Mouse (Mus musculus) hindbrain, embryonic 14.5 days (tissue): ENCODE measurements around the gene Unkl. TPM values are rescaled to one million over a fixed set of nuclear protein-coding genes. Genes with fewer than 3 reads are reported as not detected.
A peak's percentile ranks its signal among the peaks of the same experiment; 100 is the strongest.
"Not testable (repeated sequence)": the region's sequence is repeated elsewhere in the genome, so short reads cannot be mapped to it uniquely, and the experiment has no call there.

ENCODE experiments used
- ATAC-seq: fragments of 200-750 bp; cut with Nextera tagmentation; 2 replicates; pipeline ENCODE4 v1.8.0; 2017; ENCODE audit warnings: moderate number of reproducible peaks, mild to moderate bottlenecking, moderate TSS enrichment, moderate library complexity; ENCODE audit not compliant: low FRiP score
- DNase-seq: peaks from one replicate; pipeline ENCODE4 v3.0.0-alpha.2; 2015; ENCODE audit warnings: low spot score
- H3K27ac ChIP-seq: fragments of 300-500 bp; sonication (generic); 2 replicates; pipeline ENCODE4 v1.5.1; 2014; ENCODE audit warnings: mild to moderate bottlenecking, moderate library complexity
- H3K27me3 ChIP-seq: fragments of 300-500 bp; sonication (generic); 2 replicates; pipeline ENCODE4 v1.6.1; 2014; ENCODE audit warnings: mild to moderate bottlenecking, low read length, mixed read lengths; ENCODE audit not compliant: control insufficient read depth, insufficient read depth
- H3K36me3 ChIP-seq: fragments of 300-500 bp; sonication (generic); replicated peaks from 2 replicates; pipeline ENCODE4 v1.6.1; 2014; ENCODE audit not compliant: control insufficient read depth, insufficient read depth
- H3K4me1 ChIP-seq: fragments of 300-500 bp; sonication (generic); replicated peaks from 2 replicates; pipeline ENCODE4 v1.6.1; 2014; ENCODE audit warnings: antibody characterized with exemption, low read length, mixed read lengths; ENCODE audit not compliant: control insufficient read depth, insufficient read depth
- H3K4me2 ChIP-seq: fragments of 300-500 bp; sonication (generic); replicated peaks from 2 replicates; pipeline ENCODE4 v1.6.1; 2014; ENCODE audit warnings: mild to moderate bottlenecking, moderate library complexity
- H3K4me3 ChIP-seq: fragments of 300-500 bp; sonication (generic); replicated peaks from 2 replicates; pipeline ENCODE4 v1.5.1; 2014; ENCODE audit warnings: mild to moderate bottlenecking, low read length
- H3K9ac ChIP-seq: fragments of 300-500 bp; sonication (generic); 2 replicates; pipeline ENCODE4 v1.6.1; 2014
- H3K9me3 ChIP-seq: fragments of 300-500 bp; sonication (generic); 2 replicates; pipeline ENCODE4 v1.6.1; 2016; ENCODE audit warnings: low read length; ENCODE audit not compliant: control insufficient read depth
- WGBS: fragments of 180-500 bp; shearing (Covaris S2); extraction: QIAGEN DNeasy Blood & Tissue Kit; methylation state at CpG from one replicate; pipeline ENCODE4 v1.1.7; 2014; 5-methylcytosine and 5-hydroxymethylcytosine counted together
- polyA plus RNA-seq: library from polyadenylated mRNA; unstranded; fragments of >200 nt; fragmentation: Nextera tagmentation; extraction: Ambion mirVana; gene quantifications from 2 replicates; pipeline ENCODE4 v1.2.1, GENCODE M21; 2014

Unkl gene
- polyA plus RNA-seq, 1 experiment from 2014 or later: 9.9 TPM

- H3K4me1 ChIP-seq: 0 out of 2 replicates have a peak, but pooled peaks cover 7% of the 10 kb centered on the region
- no peak overlapping the region for H3K9ac ChIP-seq
- no peak overlapping the region for H3K27ac ChIP-seq
- no peaks in the 10 kb centered on the region for H3K27me3 ChIP-seq
- no peak for DNase-seq
- ATAC-seq: no peak
- peaks cover 28% of the 10 kb centered on the region for H3K36me3 ChIP-seq
- 90% methylated on average over 4 of the region's 4 CpGs for WGBS
- no peak overlapping the region for H3K4me3 ChIP-seq
- no peaks in the 10 kb centered on the region for H3K9me3 ChIP-seq
- H3K4me2 ChIP-seq: no peak overlapping the region
Observed at GRCm38 (mm10) chr17:25225659-25226058, 37.5 kb downstream of the Unkl start.

- 94% methylated on average over 5 of the region's 5 CpGs for WGBS
Observed at GRCm38 (mm10) chr17:25227991-25228390, 39.8 kb downstream of the Unkl start.

GRCm38 (mm10) chr17:25230014-25230655 lies 41.9 kb downstream of the Unkl start:
- WGBS: 82% methylated on average over 13 of the region's 17 CpGs
- not testable (repeated sequence) for DNase-seq, H3K4me2 ChIP-seq, H3K4me3 ChIP-seq, H3K9ac ChIP-seq, H3K4me1 ChIP-seq, H3K27me3 ChIP-seq, H3K27ac ChIP-seq, H3K9me3 ChIP-seq
- peak; percentile 56; the same call in 1 of the 2 replicates for ATAC-seq
- peaks cover 46% of the 10 kb centered on the region for H3K36me3 ChIP-seq

More at GRCm38 (mm10) chr17:25227991-25228390, 39.8 kb downstream of the Unkl start:
- H3K9me3 ChIP-seq: no peaks in the 10 kb centered on the region
- DNase-seq (no peak), ATAC-seq (no peak)
- H3K36me3 ChIP-seq: peaks cover 37% of the 10 kb centered on the region
- H3K4me1 ChIP-seq: no peaks in the 10 kb centered on the region
- no peak overlapping the region for H3K9ac ChIP-seq
- no peak overlapping the region for H3K4me2 ChIP-seq
- no peak overlapping the region for H3K4me3 ChIP-seq
- no peak overlapping the region for H3K27ac ChIP-seq
- no peaks in the 10 kb centered on the region for H3K27me3 ChIP-seq

GRCm38 (mm10) chr17:25230700-25231099 lies 42.5 kb downstream of the Unkl start:
- no peaks in the 10 kb centered on the region for H3K4me1 ChIP-seq
- no peak overlapping the region for H3K27ac ChIP-seq
- ATAC-seq (no peak), DNase-seq (no peak)
- H3K9ac ChIP-seq: no peak overlapping the region
- H3K4me2 ChIP-seq: no peak overlapping the region
- H3K4me3 ChIP-seq: no peak overlapping the region
- peaks cover 50% of the 10 kb centered on the region for H3K36me3 ChIP-seq
- H3K27me3 ChIP-seq: no peaks in the 10 kb centered on the region
- H3K9me3 ChIP-seq: no peaks in the 10 kb centered on the region
- 93% methylated on average over 3 of the region's 3 CpGs for WGBS

GRCm38 (mm10) chr17:25231621-25232020 lies 43.4 kb downstream of the Unkl start:
- not testable (repeated sequence) for H3K4me1 ChIP-seq, H3K9ac ChIP-seq, H3K27ac ChIP-seq, DNase-seq, H3K4me2 ChIP-seq, H3K4me3 ChIP-seq, H3K27me3 ChIP-seq, H3K9me3 ChIP-seq
- ATAC-seq: peak; percentile 61; the same call in 1 of the 2 replicates
- H3K36me3 ChIP-seq: peaks cover 44% of the 10 kb centered on the region
- WGBS: 93% methylated on average over 5 of the region's 11 CpGs

- H3K27ac ChIP-seq: no peak overlapping the region
- H3K9me3 ChIP-seq: no peaks in the 10 kb centered on the region
- ATAC-seq: no peak
- peaks cover 11% of the 10 kb centered on the region for H3K4me1 ChIP-seq
- no peak overlapping the region for H3K9ac ChIP-seq
- WGBS: 88% methylated on average over 9 of the region's 9 CpGs
- no peak for DNase-seq
- H3K4me2 ChIP-seq: no peak overlapping the region
- no peak overlapping the region for H3K4me3 ChIP-seq
- no peaks in the 10 kb centered on the region for H3K27me3 ChIP-seq
- H3K36me3 ChIP-seq: peaks cover 34% of the 10 kb centered on the region
Observed at GRCm38 (mm10) chr17:25235635-25236034, 47.4 kb downstream of the Unkl start.

GRCm38 (mm10) chr17:25239695-25240636 lies 51.8 kb downstream of the Unkl start, which contains the start of the genes Gnptg and Tsr3:
TSS of gene Gnptg (minus strand) at chr17:25240124.
TSS of gene Tsr3 (plus strand) at chr17:25240170.
- WGBS: under 1% methylated on average over 78 of the region's 80 CpGs
- H3K9ac ChIP-seq: peak within 1 kb of the TSS; percentile 74
- DNase-seq: peak; percentile 91
- peak within 1 kb of the TSS; percentile 98 for H3K4me2 ChIP-seq
- H3K27ac ChIP-seq: peak within 1 kb of the TSS; percentile 75
- peak within 1 kb of the TSS; percentile 65 for H3K4me3 ChIP-seq
- no peaks in the 10 kb centered on the region for H3K27me3 ChIP-seq
- peaks cover 48% of the 10 kb centered on the region for H3K36me3 ChIP-seq
- H3K4me1 ChIP-seq: peaks cover 20% of the 10 kb centered on the region
- no peaks in the 10 kb centered on the region for H3K9me3 ChIP-seq
- ATAC-seq: peak; percentile 88

- ATAC-seq (no peak), DNase-seq (no peak)
- Histone ChIP-seq H3K4me3 (no peak overlapping the region), H3K9me3 (no peaks in the 10 kb centered on the region), H3K9ac (no peak overlapping the region), H3K27ac (no peak overlapping the region), H3K27me3 (no peaks in the 10 kb centered on the region), H3K36me3 (peaks cover 38% of the 10 kb centered on the region), H3K4me1 (peaks cover 17% of the 10 kb centered on the region), H3K4me2 (no peak overlapping the region)
- WGBS: 80% methylated on average over 11 of the region's 11 CpGs
Observed at GRCm38 (mm10) chr17:25243131-25243780, 55.1 kb downstream of the Unkl start.

- Histone ChIP-seq H3K4me2 (no peak overlapping the region), H3K27me3 (no peaks in the 10 kb centered on the region), H3K36me3 (peaks cover 38% of the 10 kb centered on the region), H3K4me1 (peaks cover 12% of the 10 kb centered on the region), H3K27ac (no peak overlapping the region), H3K4me3 (no peak overlapping the region), H3K9me3 (no peaks in the 10 kb centered on the region), H3K9ac (no peak overlapping the region)
- DNase-seq (no peak), ATAC-seq (no peak)
- 86% methylated on average over 16 of the region's 16 CpGs for WGBS
Observed at GRCm38 (mm10) chr17:25244239-25244638, 56.0 kb downstream of the Unkl start.
